Mouse (Mus musculus) hindbrain, embryonic 14.5 days (tissue): Measurements from ENCODE around the gene Fnip1. TPM values are rescaled to one million over a fixed set of nuclear protein-coding genes. Genes with fewer than 3 reads are reported as not detected.

Experiments
- ATAC-seq: fragments of 200-750 bp; cut with Nextera tagmentation; 2 replicates; pipeline ENCODE4 v1.8.0; 2017; ENCODE audit warnings: moderate number of reproducible peaks, mild to moderate bottlenecking, moderate TSS enrichment, moderate library complexity; ENCODE audit not compliant: low FRiP score
- DNase-seq: peaks from one replicate; pipeline ENCODE4 v3.0.0-alpha.2; 2015; ENCODE audit warnings: low spot score
- H3K27ac ChIP-seq: fragments of 300-500 bp; sonication (generic); 2 replicates; pipeline ENCODE4 v1.5.1; 2014; ENCODE audit warnings: mild to moderate bottlenecking, moderate library complexity
- H3K27me3 ChIP-seq: fragments of 300-500 bp; sonication (generic); 2 replicates; pipeline ENCODE4 v1.6.1; 2014; ENCODE audit warnings: mild to moderate bottlenecking, low read length, mixed read lengths; ENCODE audit not compliant: control insufficient read depth, insufficient read depth
- H3K36me3 ChIP-seq: fragments of 300-500 bp; sonication (generic); replicated peaks from 2 replicates; pipeline ENCODE4 v1.6.1; 2014; ENCODE audit not compliant: control insufficient read depth, insufficient read depth
- H3K4me1 ChIP-seq: fragments of 300-500 bp; sonication (generic); replicated peaks from 2 replicates; pipeline ENCODE4 v1.6.1; 2014; ENCODE audit warnings: antibody characterized with exemption, low read length, mixed read lengths; ENCODE audit not compliant: control insufficient read depth, insufficient read depth
- H3K4me2 ChIP-seq: fragments of 300-500 bp; sonication (generic); replicated peaks from 2 replicates; pipeline ENCODE4 v1.6.1; 2014; ENCODE audit warnings: mild to moderate bottlenecking, moderate library complexity
- H3K4me3 ChIP-seq: fragments of 300-500 bp; sonication (generic); replicated peaks from 2 replicates; pipeline ENCODE4 v1.5.1; 2014; ENCODE audit warnings: mild to moderate bottlenecking, low read length
- H3K9ac ChIP-seq: fragments of 300-500 bp; sonication (generic); 2 replicates; pipeline ENCODE4 v1.6.1; 2014
- H3K9me3 ChIP-seq: fragments of 300-500 bp; sonication (generic); 2 replicates; pipeline ENCODE4 v1.6.1; 2016; ENCODE audit warnings: low read length; ENCODE audit not compliant: control insufficient read depth
- WGBS: fragments of 180-500 bp; shearing (Covaris S2); extraction: QIAGEN DNeasy Blood & Tissue Kit; methylation state at CpG from one replicate; pipeline ENCODE4 v1.1.7; 2014; 5-methylcytosine and 5-hydroxymethylcytosine counted together
- polyA plus RNA-seq: library from polyadenylated mRNA; unstranded; fragments of >200 nt; fragmentation: Nextera tagmentation; extraction: Ambion mirVana; gene quantifications from 2 replicates; pipeline ENCODE4 v1.2.1, GENCODE M21; 2014

Fnip1 gene
- polyA plus RNA-seq, 1 experiment from 2014 or later: 14.2 TPM

- ATAC-seq (no peak), DNase-seq (no peak)
- H3K9ac ChIP-seq: no peak overlapping the region; the same call in none of the 2 replicates
- H3K4me3 ChIP-seq: peak overlapping the region; percentile 67
- WGBS: 17% methylated on average over 10 of the region's 10 CpGs
- H3K4me1 ChIP-seq: peaks cover 17% of the 10 kb centered on the region
- H3K36me3 ChIP-seq: no peaks in the 10 kb centered on the region
- H3K4me2 ChIP-seq: peak overlapping the region; percentile 79
- H3K27me3 ChIP-seq: no peaks in the 10 kb centered on the region
- peak overlapping the region; percentile 68 for H3K27ac ChIP-seq
- no peaks in the 10 kb centered on the region for H3K9me3 ChIP-seq
Measured at GRCm38 (mm10) chr11:54523431-54524001, 85.5 kb downstream of the Fnip1 start.

- ATAC-seq (no peak), DNase-seq (no peak)
- Histone ChIP-seq H3K9ac (no peak overlapping the region), H3K9me3 (no peaks in the 10 kb centered on the region), H3K36me3 (no peaks in the 10 kb centered on the region), H3K27me3 (no peaks in the 10 kb centered on the region), H3K27ac (no peak overlapping the region), H3K4me1 (peaks cover 15% of the 10 kb centered on the region), H3K4me2 (no peak overlapping the region), H3K4me3 (no peak overlapping the region)
- 91% methylated on average over 2 of the region's 2 CpGs for WGBS
Measured at GRCm38 (mm10) chr11:54528002-54528401, 90.0 kb downstream of the Fnip1 start.

GRCm38 (mm10) chr11:54530391-54530790, 92.4 kb downstream of the Fnip1 start:
- peak; percentile 52 for DNase-seq
- H3K9me3 ChIP-seq: no peaks in the 10 kb centered on the region
- H3K36me3 ChIP-seq: no peaks in the 10 kb centered on the region
- WGBS: 62% methylated on average over 1 of the region's 1 CpGs
- no peak overlapping the region for H3K4me2 ChIP-seq
- ATAC-seq: no peak
- no peak overlapping the region for H3K4me3 ChIP-seq
- no peaks in the 10 kb centered on the region for H3K27me3 ChIP-seq
- peaks cover 5% of the 10 kb centered on the region; the same call in 1 of the 2 replicates for H3K4me1 ChIP-seq
- 0 out of 2 replicates have a peak overlapping the region, but pooled peaks have one; percentile 5 for H3K27ac ChIP-seq
- no peak overlapping the region for H3K9ac ChIP-seq

GRCm38 (mm10) chr11:54530916-54531315, 92.9 kb downstream of the Fnip1 start:
- no peak for ATAC-seq
- WGBS: 94% methylated on average over 1 of the region's 1 CpGs
- Histone ChIP-seq H3K4me2 (no peak overlapping the region), H3K27me3 (no peaks in the 10 kb centered on the region), H3K4me3 (no peak overlapping the region), H3K9me3 (no peaks in the 10 kb centered on the region), H3K36me3 (no peaks in the 10 kb centered on the region), H3K9ac (no peak overlapping the region), H3K4me1 (peaks cover 5% of the 10 kb centered on the region; the same call in 1 of the 2 replicates), H3K27ac (0 out of 2 replicates have a peak overlapping the region, but pooled peaks have one; percentile 5)
- no peak for DNase-seq

GRCm38 (mm10) chr11:54533834-54534233, 95.8 kb downstream of the Fnip1 start:
- no peaks in the 10 kb centered on the region for H3K36me3 ChIP-seq
- peaks cover 5% of the 10 kb centered on the region; the same call in 1 of the 2 replicates for H3K4me1 ChIP-seq
- no peaks in the 10 kb centered on the region for H3K9me3 ChIP-seq
- no peaks in the 10 kb centered on the region for H3K27me3 ChIP-seq
- 86% methylated on average over 2 of the region's 2 CpGs for WGBS
- DNase-seq (no peak), ATAC-seq (no peak)
- no peak overlapping the region for H3K4me2 ChIP-seq
- no peak overlapping the region for H3K27ac ChIP-seq
- no peak overlapping the region for H3K4me3 ChIP-seq
- no peak overlapping the region for H3K9ac ChIP-seq

- no peaks in the 10 kb centered on the region for H3K9me3 ChIP-seq
- 55% methylated on average over 6 of the region's 6 CpGs for WGBS
- no peak overlapping the region for H3K27ac ChIP-seq
- no peak for ATAC-seq
- DNase-seq: peak; percentile 71
- H3K9ac ChIP-seq: no peak overlapping the region
- no peak overlapping the region for H3K4me3 ChIP-seq
- H3K36me3 ChIP-seq: no peaks in the 10 kb centered on the region
- no peak overlapping the region for H3K4me2 ChIP-seq
- peaks cover 5% of the 10 kb centered on the region; the same call in 1 of the 2 replicates for H3K4me1 ChIP-seq
- H3K27me3 ChIP-seq: no peaks in the 10 kb centered on the region
Measured at GRCm38 (mm10) chr11:54534871-54535270, 96.9 kb downstream of the Fnip1 start.

GRCm38 (mm10) chr11:54539031-54539430, 101.0 kb downstream of the Fnip1 start:
- 77% methylated on average over 2 of the region's 2 CpGs for WGBS
- Histone ChIP-seq H3K4me2 (no peak overlapping the region), H3K9ac (no peak overlapping the region), H3K36me3 (no peaks in the 10 kb centered on the region), H3K4me1 (no peaks in the 10 kb centered on the region), H3K27me3 (no peaks in the 10 kb centered on the region), H3K4me3 (no peak overlapping the region), H3K9me3 (no peaks in the 10 kb centered on the region), H3K27ac (no peak overlapping the region)
- DNase-seq (no peak), ATAC-seq (no peak)

- no peaks in the 10 kb centered on the region for H3K4me1 ChIP-seq
- H3K4me2 ChIP-seq: no peak overlapping the region
- DNase-seq (no peak), ATAC-seq (no peak)
- H3K9me3 ChIP-seq: no peaks in the 10 kb centered on the region
- no peaks in the 10 kb centered on the region for H3K27me3 ChIP-seq
- H3K27ac ChIP-seq: no peak overlapping the region
- H3K9ac ChIP-seq: no peak overlapping the region
- no peak overlapping the region for H3K4me3 ChIP-seq
- WGBS: 86% methylated on average over 2 of the region's 2 CpGs
- no peaks in the 10 kb centered on the region for H3K36me3 ChIP-seq
Measured at GRCm38 (mm10) chr11:54539486-54539885, 101.5 kb downstream of the Fnip1 start.

GRCm38 (mm10) chr11:54540328-54540727, 102.3 kb downstream of the Fnip1 start:
- Histone ChIP-seq H3K36me3 (no peaks in the 10 kb centered on the region), H3K27me3 (no peaks in the 10 kb centered on the region), H3K27ac (no peak overlapping the region), H3K9me3 (no peaks in the 10 kb centered on the region), H3K4me2 (no peak overlapping the region), H3K4me3 (no peak overlapping the region), H3K4me1 (no peaks in the 10 kb centered on the region), H3K9ac (no peak overlapping the region)
- no peak for DNase-seq
- ATAC-seq: no peak

GRCm38 (mm10) chr11:54542414-54542813, 104.4 kb downstream of the Fnip1 start:
- Histone ChIP-seq H3K4me1 (no peaks in the 10 kb centered on the region), H3K27me3 (no peaks in the 10 kb centered on the region), H3K4me3 (no peak overlapping the region), H3K9ac (no peak overlapping the region), H3K36me3 (no peaks in the 10 kb centered on the region), H3K9me3 (no peaks in the 10 kb centered on the region), H3K4me2 (no peak overlapping the region), H3K27ac (no peak overlapping the region)
- no peak for DNase-seq
- ATAC-seq: no peak
